21 mouse cellular contexts compared by ENCODE assay signal in the genomic region with DNA sequence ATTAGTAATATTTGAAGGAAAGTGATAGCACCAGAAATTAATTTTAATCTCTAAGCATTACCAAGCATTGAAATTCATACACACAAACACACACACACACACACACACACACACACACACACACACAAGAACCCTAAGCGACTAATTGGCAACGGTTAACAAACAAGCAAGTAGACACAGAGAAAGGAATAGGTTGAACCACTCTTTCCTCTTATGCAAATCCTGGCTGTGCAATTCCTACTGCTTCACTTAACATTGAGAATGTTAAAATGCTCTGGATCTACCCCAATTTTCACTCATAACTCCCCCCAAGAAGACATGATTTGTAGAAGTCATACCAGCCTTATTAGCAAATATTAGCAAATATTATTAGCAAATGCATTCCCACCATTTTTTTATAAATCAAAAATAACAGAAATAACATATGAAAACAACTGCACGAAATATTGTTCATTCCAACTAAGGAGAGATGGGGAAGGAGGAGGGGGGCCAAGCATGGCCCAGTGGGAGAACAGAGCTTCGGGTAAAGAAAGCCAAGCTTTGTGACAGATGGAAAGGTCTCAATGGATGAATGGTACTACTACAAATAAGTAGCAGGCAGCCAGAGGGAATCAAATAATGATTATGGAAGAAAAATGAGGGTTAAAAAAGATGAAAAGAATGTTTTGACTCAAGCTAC.
DNase-seq lines count a peak whose midpoint lies in the region; ATAC-seq and TF ChIP-seq lines count a peak whose summit lies in the region.
"Had no signal": no experiment of that assay in that cellular context is flagged by ENCODE, and none has a peak within 500 bp of the region (broad histone marks: within the 10 kb centered on the region; RNA-seq: fewer than 3 reads in every experiment).

No protein-coding gene starts in this region.

- no peaks in the 10 kb centered on the region for H3K36me3 ChIP-seq in neural tube, embryonic 12.5 days
- H3K36me3 ChIP-seq in neural tube, embryonic 15.5 days: no peaks in the 10 kb centered on the region
- no peaks in the 10 kb centered on the region for H3K36me3 ChIP-seq in hindbrain, embryonic 13.5 days
- H3K36me3 ChIP-seq in midbrain, postnatal 0 days (ENCODE audit: insufficient read depth, low read length): no peaks in the 10 kb centered on the region

- no peak for TF ChIP-seq CTCF in midbrain, postnatal 0 days (IDR thresholded peaks at IDR 0.05)

- H3K9ac ChIP-seq in neural tube, embryonic 12.5 days: no peak overlapping the region
- no peak overlapping the region for H3K9ac ChIP-seq in neural tube, embryonic 15.5 days (replicated peaks)
- H3K9ac ChIP-seq in hindbrain, embryonic 13.5 days: no peak overlapping the region
- no peak overlapping the region for H3K9ac ChIP-seq in midbrain, postnatal 0 days (replicated peaks; ENCODE audit: low read length, poor library complexity, severe bottlenecking)
- H3K9ac ChIP-seq: liver, postnatal 0 days had no signal

- DNase-seq in cerebellum, postnatal 10 days: peak; percentile 59 to 67
- no peak for DNase-seq in cerebellum, adult 8-10 months
- peak; percentile 65 for DNase-seq in midbrain, postnatal 0 days (ENCODE audit: low spot score)
- no peak for DNase-seq in heart, adult 8-10 months (ENCODE audit: low spot score)
- DNase-seq: adrenal gland, adult 2 months; cerebellum, postnatal 25 days; gastrocnemius, postnatal 14 days; kidney, adult 2 months; kidney, postnatal 10 days; liver, postnatal 0 days; lung, postnatal 10 days; right cerebral cortex, postnatal 25 days; thymus, adult 2 months had no signal

- H3K27me3 ChIP-seq in neural tube, embryonic 12.5 days (replicated peaks): no peaks in the 10 kb centered on the region
- no peaks in the 10 kb centered on the region for H3K27me3 ChIP-seq in neural tube, embryonic 15.5 days (replicated peaks)
- no peaks in the 10 kb centered on the region for H3K27me3 ChIP-seq in hindbrain, embryonic 13.5 days
- no peaks in the 10 kb centered on the region for H3K27me3 ChIP-seq in midbrain, postnatal 0 days (ENCODE audit: insufficient read depth, low read length)
- H3K27me3 ChIP-seq: megakaryocyte, embryonic 14.5 days had no signal

- 60% methylated on average over 4 of the region's 4 CpGs for WGBS in neural tube, embryonic 12.5 days
- 53% methylated on average over 4 of the region's 4 CpGs for WGBS in neural tube, embryonic 15.5 days
- 56% methylated on average over 4 of the region's 4 CpGs for WGBS in hindbrain, embryonic 13.5 days
- WGBS in midbrain, postnatal 0 days: 47% methylated on average over 4 of the region's 4 CpGs

- H3K4me3 ChIP-seq in neural tube, embryonic 12.5 days: no peak overlapping the region
- no peak overlapping the region for H3K4me3 ChIP-seq in neural tube, embryonic 15.5 days (replicated peaks)
- H3K4me3 ChIP-seq in hindbrain, embryonic 13.5 days: no peak overlapping the region
- H3K4me3 ChIP-seq in midbrain, postnatal 0 days (ENCODE audit: low read depth, low read length): no peak overlapping the region
- H3K4me3 ChIP-seq: megakaryocyte, embryonic 14.5 days; myocyte had no signal

- H3K4me2 ChIP-seq in neural tube, embryonic 12.5 days (replicated peaks): no peak overlapping the region
- no peak overlapping the region for H3K4me2 ChIP-seq in neural tube, embryonic 15.5 days
- no peak overlapping the region for H3K4me2 ChIP-seq in hindbrain, embryonic 13.5 days
- H3K4me2 ChIP-seq in midbrain, postnatal 0 days (ENCODE audit: low read depth, low read length, poor library complexity, severe bottlenecking): no peak overlapping the region
- H3K4me2 ChIP-seq: heart, embryonic 11.5 days had no signal

- H3K9me3 ChIP-seq in neural tube, embryonic 12.5 days: no peaks in the 10 kb centered on the region
- no peaks in the 10 kb centered on the region for H3K9me3 ChIP-seq in neural tube, embryonic 15.5 days (replicated peaks)
- H3K9me3 ChIP-seq in hindbrain, embryonic 13.5 days: no peaks in the 10 kb centered on the region
- no peaks in the 10 kb centered on the region for H3K9me3 ChIP-seq in midbrain, postnatal 0 days (ENCODE audit: low read length)

- ATAC-seq in neural tube, embryonic 12.5 days (ENCODE audit: low FRiP score, low read depth): peak; percentile 65; the same call in 1 of the 2 replicates
- no peak for ATAC-seq in neural tube, embryonic 15.5 days (ENCODE audit: low FRiP score)
- ATAC-seq in hindbrain, embryonic 13.5 days (ENCODE audit: low FRiP score): peak; percentile 66; the same call in 1 of the 2 replicates
- no peak for ATAC-seq in midbrain, postnatal 0 days (ENCODE audit: low FRiP score)
- ATAC-seq in granulocyte monocyte progenitor cell, adult 5-6 weeks (replicated peaks; ENCODE audit: poor library complexity, severe bottlenecking): no peak
- ATAC-seq: inflammation-experienced regulatory T-cells, adult 6 months; liver, postnatal 0 days had no signal

- no peak overlapping the region for H3K27ac ChIP-seq in neural tube, embryonic 12.5 days
- H3K27ac ChIP-seq in neural tube, embryonic 15.5 days (replicated peaks): no peak overlapping the region
- H3K27ac ChIP-seq in hindbrain, embryonic 13.5 days: no peak overlapping the region
- no peak overlapping the region for H3K27ac ChIP-seq in midbrain, postnatal 0 days (ENCODE audit: low read depth, low read length)

- H3K4me1 ChIP-seq in neural tube, embryonic 12.5 days: no peaks in the 10 kb centered on the region
- H3K4me1 ChIP-seq in neural tube, embryonic 15.5 days: no peaks in the 10 kb centered on the region
- 0 out of 2 replicates have a peak, but pooled peaks cover 5% of the 10 kb centered on the region for H3K4me1 ChIP-seq in hindbrain, embryonic 13.5 days (replicated peaks)
- no peaks in the 10 kb centered on the region for H3K4me1 ChIP-seq in midbrain, postnatal 0 days (ENCODE audit: insufficient read depth, low read length)
- H3K4me1 ChIP-seq: megakaryocyte, embryonic 14.5 days had no signal

Comparison
In these comparisons a context has a peak if more than half of its experiments do, and no peak if none do; other contexts are left out.
1. DNase-seq: peak in cerebellum, postnatal 10 days (2 of 2) and midbrain, postnatal 0 days (single experiment); none in cerebellum, adult 8-10 months (single experiment) and heart, adult 8-10 months (single experiment).
2. ATAC-seq: peak in neural tube, embryonic 12.5 days (single experiment) and hindbrain, embryonic 13.5 days (single experiment); none in neural tube, embryonic 15.5 days (single experiment), midbrain, postnatal 0 days (single experiment) and granulocyte monocyte progenitor cell, adult 5-6 weeks (single experiment).